Mouse (Mus musculus): ENCODE results near the gene Atp6v1a. TPM values are rescaled to one million over a fixed set of nuclear protein-coding genes. Genes with fewer than 3 reads are reported as not detected.

The Atp6v1a gene
- polyA plus RNA-seq, 1 experiment: 7.2 TPM

- no peak for TF ChIP-seq POLR2A (IDR thresholded peaks at IDR 0.05; ENCODE audit: low read depth, low read length)
- TF ChIP-seq CTCF (IDR thresholded peaks at IDR 0.05; ENCODE audit: extremely low read depth, insufficient read depth, insufficient read length, insufficient replicate concordance): peak; percentile 32; the same call in 1 of the 2 replicates
- peak; percentile 15 to 22 for DNase-seq (ENCODE audit: low read depth in 1 of 2, low spot score in 2 of 2)
- H3K36me3 ChIP-seq (ENCODE audit: control insufficient read depth, insufficient read depth, low read length): no peaks in the 10 kb centered on the region
- peak within 1 kb of the TSS; percentile 59; the same call in 1 of the 2 replicates for H3K4me3 ChIP-seq (ENCODE audit: extremely low read depth, insufficient read depth, insufficient read length)
- peaks cover 3% of the 10 kb centered on the region; the same call in 1 of the 2 replicates for H3K4me1 ChIP-seq (ENCODE audit: control insufficient read depth, insufficient read depth, insufficient read length)
- 7% methylated on average over 45 of the region's 45 CpGs for WGBS
- no peaks in the 10 kb centered on the region for H3K27me3 ChIP-seq (ENCODE audit: control insufficient read depth, insufficient read depth, low read length)
- no peak within 1 kb of the TSS for H3K27ac ChIP-seq (ENCODE audit: insufficient read depth, low read length)
Measured at GRCm38 (mm10) chr16:44063025-44063894, 76.2 kb downstream of the Atp6v1a start, which contains the start of gene Gramd1c. Gene Gramd1c, minus strand, starts transcription at chr16:44063345.

- Histone ChIP-seq H3K36me3 (ENCODE audit: control insufficient read depth, insufficient read depth, low read length) (no peaks in the 10 kb centered on the region), H3K4me3 (ENCODE audit: extremely low read depth, insufficient read depth, insufficient read length) (no peak overlapping the region), H3K27ac (ENCODE audit: insufficient read depth, low read length) (no peak overlapping the region), H3K4me1 (ENCODE audit: control insufficient read depth, insufficient read depth, insufficient read length) (peaks cover 3% of the 10 kb centered on the region; the same call in 1 of the 2 replicates), H3K27me3 (ENCODE audit: control insufficient read depth, insufficient read depth, low read length) (no peaks in the 10 kb centered on the region)
- WGBS: 93% methylated on average over 15 of the region's 15 CpGs
- DNase-seq (ENCODE audit: low read depth in 1 of 2, low spot score in 2 of 2): no peak
- TF ChIP-seq CTCF (IDR thresholded peaks at IDR 0.05; ENCODE audit: extremely low read depth, insufficient read depth, insufficient read length, insufficient replicate concordance) (no peak), POLR2A (IDR thresholded peaks at IDR 0.05; ENCODE audit: low read depth, low read length) (no peak)
Measured at GRCm38 (mm10) chr16:44061341-44061740, 78.2 kb downstream of the Atp6v1a start.

GRCm38 (mm10) chr16:44060604-44061286 is 78.8 kb downstream of the Atp6v1a start:
- H3K4me3 ChIP-seq (ENCODE audit: extremely low read depth, insufficient read depth, insufficient read length): no peak overlapping the region
- H3K27ac ChIP-seq (ENCODE audit: insufficient read depth, low read length): no peak overlapping the region
- H3K4me1 ChIP-seq (ENCODE audit: control insufficient read depth, insufficient read depth, insufficient read length): peaks cover 3% of the 10 kb centered on the region; the same call in 1 of the 2 replicates
- DNase-seq (ENCODE audit: low read depth in 1 of 2, low spot score in 2 of 2): no peak
- H3K27me3 ChIP-seq (ENCODE audit: control insufficient read depth, insufficient read depth, low read length): no peaks in the 10 kb centered on the region
- no peak for TF ChIP-seq CTCF (IDR thresholded peaks at IDR 0.05; ENCODE audit: extremely low read depth, insufficient read depth, insufficient read length, insufficient replicate concordance)
- TF ChIP-seq POLR2A (IDR thresholded peaks at IDR 0.05; ENCODE audit: low read depth, low read length): no peak
- H3K36me3 ChIP-seq (ENCODE audit: control insufficient read depth, insufficient read depth, low read length): no peaks in the 10 kb centered on the region
- 90% methylated on average over 18 of the region's 18 CpGs for WGBS

GRCm38 (mm10) chr16:44058745-44059144 is 80.8 kb downstream of the Atp6v1a start:
- peak; percentile 33 to 49 for DNase-seq (ENCODE audit: low read depth in 1 of 2, low spot score in 2 of 2)
- no peaks in the 10 kb centered on the region for H3K36me3 ChIP-seq (ENCODE audit: control insufficient read depth, insufficient read depth, low read length)
- no peak overlapping the region for H3K4me3 ChIP-seq (ENCODE audit: extremely low read depth, insufficient read depth, insufficient read length)
- H3K27me3 ChIP-seq (ENCODE audit: control insufficient read depth, insufficient read depth, low read length): no peaks in the 10 kb centered on the region
- H3K4me1 ChIP-seq (ENCODE audit: control insufficient read depth, insufficient read depth, insufficient read length): peaks cover 3% of the 10 kb centered on the region; the same call in 1 of the 2 replicates
- 26% methylated on average over 10 of the region's 10 CpGs for WGBS
- H3K27ac ChIP-seq (ENCODE audit: insufficient read depth, low read length): no peak overlapping the region
- TF ChIP-seq CTCF (IDR thresholded peaks at IDR 0.05; ENCODE audit: extremely low read depth, insufficient read depth, insufficient read length, insufficient replicate concordance): peak; percentile 72; the same call in 1 of the 2 replicates
- TF ChIP-seq POLR2A (IDR thresholded peaks at IDR 0.05; ENCODE audit: low read depth, low read length): no peak

- TF ChIP-seq CTCF (IDR thresholded peaks at IDR 0.05; ENCODE audit: extremely low read depth, insufficient read depth, insufficient read length, insufficient replicate concordance) (no peak), POLR2A (IDR thresholded peaks at IDR 0.05; ENCODE audit: low read depth, low read length) (no peak)
- H3K4me3 ChIP-seq (ENCODE audit: extremely low read depth, insufficient read depth, insufficient read length): no peak overlapping the region
- no peaks in the 10 kb centered on the region for H3K36me3 ChIP-seq (ENCODE audit: control insufficient read depth, insufficient read depth, low read length)
- 80% methylated on average over 8 of the region's 8 CpGs for WGBS
- no peaks in the 10 kb centered on the region for H3K27me3 ChIP-seq (ENCODE audit: control insufficient read depth, insufficient read depth, low read length)
- DNase-seq (ENCODE audit: low read depth in 1 of 2, low spot score in 2 of 2): no peak
- no peak overlapping the region for H3K27ac ChIP-seq (ENCODE audit: insufficient read depth, low read length)
- H3K4me1 ChIP-seq (ENCODE audit: control insufficient read depth, insufficient read depth, insufficient read length): no peaks in the 10 kb centered on the region
Measured at GRCm38 (mm10) chr16:44055766-44056165, 83.7 kb downstream of the Atp6v1a start.

- no peaks in the 10 kb centered on the region for H3K27me3 ChIP-seq (ENCODE audit: control insufficient read depth, insufficient read depth, low read length)
- no peaks in the 10 kb centered on the region for H3K4me1 ChIP-seq (ENCODE audit: control insufficient read depth, insufficient read depth, insufficient read length)
- H3K27ac ChIP-seq (ENCODE audit: insufficient read depth, low read length): no peak overlapping the region
- WGBS: 84% methylated on average over 6 of the region's 6 CpGs
- H3K4me3 ChIP-seq (ENCODE audit: extremely low read depth, insufficient read depth, insufficient read length): no peak overlapping the region
- TF ChIP-seq CTCF (IDR thresholded peaks at IDR 0.05; ENCODE audit: extremely low read depth, insufficient read depth, insufficient read length, insufficient replicate concordance) (no peak), POLR2A (IDR thresholded peaks at IDR 0.05; ENCODE audit: low read depth, low read length) (no peak)
- DNase-seq (ENCODE audit: low read depth in 1 of 2, low spot score in 2 of 2): no peak
- H3K36me3 ChIP-seq (ENCODE audit: control insufficient read depth, insufficient read depth, low read length): no peaks in the 10 kb centered on the region
Measured at GRCm38 (mm10) chr16:44053265-44053664, 86.2 kb downstream of the Atp6v1a start.

Measured in spleen, adult 2 months (tissue).